Mouse (Mus musculus): ENCODE results near the gene Zfp335. TPM values are rescaled to one million over a fixed set of nuclear protein-coding genes. Genes with fewer than 3 reads are reported as not detected.

Gene Zfp335
- total and polyA plus RNA-seq, 2 experiments from 2014 or later, result 9.0 to 28.3 TPM

DNA sequence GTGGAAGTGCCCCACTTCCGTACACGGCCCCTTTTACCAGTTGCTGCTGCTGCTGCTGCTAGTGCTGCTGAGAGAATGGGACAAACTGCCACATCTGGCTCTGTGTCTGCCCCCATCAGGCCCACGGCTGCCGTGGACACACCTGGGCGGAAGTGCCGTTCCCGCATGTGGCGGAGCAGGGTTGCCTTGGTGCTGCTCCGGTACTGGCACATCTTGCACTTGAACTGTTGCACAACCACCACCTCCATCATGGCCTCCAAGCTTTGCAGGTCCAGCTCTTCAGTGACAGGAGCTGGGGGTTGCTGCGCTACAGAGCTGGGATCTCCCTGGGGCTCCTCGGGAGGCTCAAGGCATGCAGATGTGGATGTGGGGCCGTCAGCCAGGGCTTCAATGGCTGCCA, 4.0 kb downstream of the Zfp335 start:
- Histone ChIP-seq H3K27ac (no peak overlapping the region), H3K4me3 (ENCODE audit: low read length) (no peak overlapping the region), H3K36me3 (ENCODE audit: insufficient read depth, low read length) (peaks cover 48% of the 10 kb centered on the region), H3K4me2 (ENCODE audit: low read depth, low read length) (no peak overlapping the region), H3K4me1 (ENCODE audit: insufficient read depth, low read length) (peaks cover 15% of the 10 kb centered on the region), H3K9me3 (ENCODE audit: low read length) (no peaks in the 10 kb centered on the region), H3K27me3 (ENCODE audit: insufficient read depth, low read length) (no peaks in the 10 kb centered on the region), H3K9ac (replicated peaks; ENCODE audit: low read length) (no peak overlapping the region)
- 98% methylated on average over 12 of the region's 12 CpGs for WGBS
- TF ChIP-seq CTCF (IDR thresholded peaks at IDR 0.05; ENCODE audit: low read depth), result no peak
- ATAC-seq, result no peak
- DNase-seq (ENCODE audit: low spot score), result no peak

DNA sequence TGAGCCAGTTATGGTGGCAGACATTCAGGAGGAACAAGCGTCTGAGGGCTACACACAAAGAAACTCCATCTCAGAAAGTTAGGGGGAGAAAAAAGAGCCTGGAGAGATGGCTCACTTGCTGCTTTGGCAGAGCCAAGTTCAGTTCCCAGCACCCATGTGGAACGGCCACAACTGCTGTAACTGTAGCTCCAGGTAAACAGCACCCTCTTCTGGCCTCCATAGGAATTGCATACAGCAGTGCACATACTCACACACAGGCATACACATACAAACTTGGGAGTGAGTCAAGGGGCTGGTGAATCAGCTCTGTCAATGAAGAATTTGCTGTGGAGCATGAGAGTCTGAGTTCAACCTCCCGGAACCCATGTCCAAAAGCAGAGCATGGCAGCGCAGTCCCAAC, 5.5 kb downstream of the Zfp335 start:
- Histone ChIP-seq H3K4me1 (ENCODE audit: insufficient read depth, low read length) (0 out of 2 replicates have a peak, but pooled peaks cover 10% of the 10 kb centered on the region), H3K4me2 (ENCODE audit: low read depth, low read length) (no peak overlapping the region), H3K4me3 (ENCODE audit: low read length) (no peak overlapping the region), H3K9me3 (ENCODE audit: low read length) (no peaks in the 10 kb centered on the region), H3K36me3 (ENCODE audit: insufficient read depth, low read length) (peaks cover 62% of the 10 kb centered on the region), H3K9ac (replicated peaks; ENCODE audit: low read length) (no peak overlapping the region), H3K27ac (no peak overlapping the region), H3K27me3 (ENCODE audit: insufficient read depth, low read length) (no peaks in the 10 kb centered on the region)
- peak; percentile 59 for TF ChIP-seq CTCF (IDR thresholded peaks at IDR 0.05; ENCODE audit: low read depth)
- WGBS, result 98% methylated on average over 4 of the region's 4 CpGs
- DNase-seq (ENCODE audit: low spot score) (no peak), ATAC-seq (no peak)

DNA sequence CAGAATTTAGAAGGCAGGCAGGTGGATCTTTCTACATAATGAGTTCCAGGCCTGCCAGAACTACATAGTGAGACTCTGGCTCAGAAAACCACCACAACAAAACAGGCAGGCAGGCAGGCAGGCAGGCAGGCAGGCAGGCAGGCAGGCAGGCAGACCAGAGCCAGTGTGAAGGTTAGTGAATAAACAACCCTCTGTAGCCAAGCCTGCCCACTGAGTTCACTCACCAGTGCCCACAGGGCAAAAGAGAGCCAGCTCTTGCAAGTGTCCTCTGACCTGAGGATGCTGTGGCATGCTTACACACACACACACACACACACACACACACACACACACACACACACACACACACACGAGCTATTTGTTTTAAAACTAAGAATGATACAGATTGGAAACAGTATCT, 8.1 kb downstream of the Zfp335 start:
- H3K9ac ChIP-seq (replicated peaks; ENCODE audit: low read length), result no peak overlapping the region
- no peak for DNase-seq (ENCODE audit: low spot score)
- no peak for ATAC-seq
- H3K4me2 ChIP-seq (ENCODE audit: low read depth, low read length), result no peak overlapping the region
- no peak for TF ChIP-seq CTCF (IDR thresholded peaks at IDR 0.05; ENCODE audit: low read depth)
- WGBS, result 90% methylated on average over 1 of the region's 1 CpGs
- no peak overlapping the region for H3K27ac ChIP-seq
- H3K4me3 ChIP-seq (ENCODE audit: low read length), result no peak overlapping the region
- no peaks in the 10 kb centered on the region for H3K27me3 ChIP-seq (ENCODE audit: insufficient read depth, low read length)
- H3K36me3 ChIP-seq (ENCODE audit: insufficient read depth, low read length), result peaks cover 80% of the 10 kb centered on the region
- H3K9me3 ChIP-seq (ENCODE audit: low read length), result no peaks in the 10 kb centered on the region
- H3K4me1 ChIP-seq (ENCODE audit: insufficient read depth, low read length), result no peaks in the 10 kb centered on the region

DNA sequence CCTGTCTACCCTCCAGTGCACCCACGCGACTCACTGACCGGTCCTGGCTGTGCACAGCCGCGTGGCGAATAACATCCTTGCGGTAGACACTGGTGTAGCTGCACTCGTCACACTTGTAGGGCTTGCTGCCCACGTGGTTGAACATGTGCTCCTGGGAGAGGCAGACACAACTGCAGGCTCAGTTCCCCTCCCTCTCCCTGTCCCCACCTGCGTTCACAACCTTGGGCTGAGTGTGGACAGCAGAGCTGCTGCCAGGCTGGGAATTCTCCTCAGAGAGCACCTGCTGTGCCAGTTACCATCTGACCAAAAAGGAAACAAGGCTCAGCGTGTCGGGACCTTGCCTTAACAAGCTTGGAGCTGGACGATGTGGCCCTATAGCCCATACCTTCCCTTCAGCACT, 10.2 kb downstream of the Zfp335 start:
- no peaks in the 10 kb centered on the region for H3K27me3 ChIP-seq (ENCODE audit: insufficient read depth, low read length)
- TF ChIP-seq CTCF (IDR thresholded peaks at IDR 0.05; ENCODE audit: low read depth), result no peak
- DNase-seq (ENCODE audit: low spot score) (no peak), ATAC-seq (no peak)
- no peak overlapping the region for H3K4me2 ChIP-seq (ENCODE audit: low read depth, low read length)
- 86% methylated on average over 13 of the region's 13 CpGs for WGBS
- H3K9ac ChIP-seq (replicated peaks; ENCODE audit: low read length), result no peak overlapping the region
- H3K9me3 ChIP-seq (ENCODE audit: low read length), result no peaks in the 10 kb centered on the region
- no peaks in the 10 kb centered on the region for H3K4me1 ChIP-seq (ENCODE audit: insufficient read depth, low read length)
- no peak overlapping the region for H3K4me3 ChIP-seq (ENCODE audit: low read length)
- H3K36me3 ChIP-seq (ENCODE audit: insufficient read depth, low read length), result peaks cover 85% of the 10 kb centered on the region
- H3K27ac ChIP-seq, result no peak overlapping the region

DNA sequence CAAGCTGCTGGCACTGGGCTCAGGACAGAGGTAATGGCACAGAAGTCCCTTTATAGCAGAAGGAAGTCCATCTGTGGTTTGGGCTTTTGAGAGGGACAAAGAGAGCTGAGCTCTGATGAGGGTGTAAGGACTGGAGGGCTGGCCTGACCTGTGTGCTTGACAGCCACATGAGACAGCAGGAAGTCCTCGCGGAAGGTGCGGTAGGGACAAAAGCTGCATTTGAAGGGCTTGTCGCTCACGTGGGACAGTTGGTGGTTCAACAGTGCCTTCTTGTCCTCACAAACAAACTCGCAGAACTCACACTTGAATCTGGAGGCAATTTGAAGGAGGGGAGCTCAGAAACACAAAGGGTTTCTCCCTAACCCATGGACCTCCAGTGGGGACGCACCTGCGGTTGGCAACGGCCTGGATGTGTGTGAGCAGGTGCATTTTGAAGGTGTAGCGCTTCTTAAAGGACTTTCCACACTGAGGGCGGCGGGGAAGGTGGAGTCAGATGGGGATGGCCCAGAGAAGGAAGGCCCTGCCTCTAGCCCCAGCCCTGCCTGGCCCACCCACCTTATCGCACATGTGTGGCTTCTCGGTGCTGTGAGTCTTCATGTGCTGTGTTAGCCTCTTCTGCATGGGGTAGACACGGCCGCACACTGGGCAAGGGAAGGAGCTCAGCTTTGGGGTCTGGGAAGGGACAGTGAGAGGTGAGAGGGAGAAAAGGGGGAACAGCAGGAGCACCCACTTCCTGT, 11.7 kb downstream of the Zfp335 start:
- no peak overlapping the region for H3K4me2 ChIP-seq (ENCODE audit: low read depth, low read length)
- no peak overlapping the region for H3K27ac ChIP-seq
- DNase-seq (ENCODE audit: low spot score), result no peak
- H3K4me1 ChIP-seq (ENCODE audit: insufficient read depth, low read length), result no peaks in the 10 kb centered on the region
- 93% methylated on average over 16 of the region's 16 CpGs for WGBS
- no peak overlapping the region for H3K9ac ChIP-seq (replicated peaks; ENCODE audit: low read length)
- H3K27me3 ChIP-seq (ENCODE audit: insufficient read depth, low read length), result no peaks in the 10 kb centered on the region
- H3K9me3 ChIP-seq (ENCODE audit: low read length), result no peaks in the 10 kb centered on the region
- no peak overlapping the region for H3K4me3 ChIP-seq (ENCODE audit: low read length)
- no peak for TF ChIP-seq CTCF (IDR thresholded peaks at IDR 0.05; ENCODE audit: low read depth)
- ATAC-seq, result no peak
- peaks cover 84% of the 10 kb centered on the region for H3K36me3 ChIP-seq (ENCODE audit: insufficient read depth, low read length)

DNA sequence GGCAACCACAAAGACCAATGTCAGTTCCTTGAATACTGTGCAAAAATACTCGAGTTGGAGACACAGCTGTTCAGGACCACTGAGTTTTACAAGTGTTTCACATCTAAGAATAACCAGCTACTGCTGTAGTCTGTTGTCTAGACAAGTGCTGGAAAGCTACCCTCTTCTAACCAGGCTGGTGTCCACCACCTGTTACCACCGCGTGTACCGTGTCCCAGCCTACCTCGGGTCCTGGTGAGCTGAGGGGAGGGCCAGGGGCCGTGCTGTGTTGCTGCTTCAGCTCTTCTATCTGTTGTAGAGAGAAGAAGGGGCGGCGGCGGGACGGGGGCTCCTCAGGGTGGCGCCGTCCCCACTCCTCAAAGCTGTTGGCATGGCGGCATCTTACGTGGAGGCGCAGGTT, 12.5 kb downstream of the Zfp335 start:
- no peak for TF ChIP-seq CTCF (IDR thresholded peaks at IDR 0.05; ENCODE audit: low read depth)
- no peak for ATAC-seq
- H3K27me3 ChIP-seq (ENCODE audit: insufficient read depth, low read length), result no peaks in the 10 kb centered on the region
- H3K4me2 ChIP-seq (ENCODE audit: low read depth, low read length), result no peak overlapping the region
- H3K4me1 ChIP-seq (ENCODE audit: insufficient read depth, low read length), result no peaks in the 10 kb centered on the region
- 94% methylated on average over 15 of the region's 15 CpGs for WGBS
- no peaks in the 10 kb centered on the region for H3K9me3 ChIP-seq (ENCODE audit: low read length)
- peaks cover 79% of the 10 kb centered on the region for H3K36me3 ChIP-seq (ENCODE audit: insufficient read depth, low read length)
- DNase-seq (ENCODE audit: low spot score), result no peak
- no peak overlapping the region for H3K27ac ChIP-seq
- H3K9ac ChIP-seq (replicated peaks; ENCODE audit: low read length), result no peak overlapping the region
- no peak overlapping the region for H3K4me3 ChIP-seq (ENCODE audit: low read length)

DNA sequence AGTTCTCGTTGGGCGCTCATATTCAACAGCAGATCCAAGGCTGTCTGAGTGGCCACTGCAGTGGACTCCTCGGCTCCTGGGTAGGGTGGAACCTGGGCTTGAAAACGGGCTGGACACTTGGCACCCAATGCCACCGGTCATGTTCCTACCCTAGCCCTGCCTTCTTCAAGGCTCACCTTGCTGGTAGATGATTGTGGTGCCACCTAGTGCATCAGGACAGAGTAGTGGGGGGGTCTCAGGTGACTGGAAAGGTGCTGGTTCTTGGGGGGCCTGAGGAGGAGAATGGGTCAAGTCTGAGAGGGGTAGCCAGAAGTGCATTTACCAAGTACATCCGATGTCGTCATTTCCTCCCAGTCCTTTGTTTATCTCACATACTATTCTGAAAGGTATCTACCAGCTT, 13.5 kb downstream of the Zfp335 start:
- Histone ChIP-seq H3K9ac (replicated peaks; ENCODE audit: low read length) (no peak overlapping the region), H3K4me3 (ENCODE audit: low read length) (no peak overlapping the region), H3K36me3 (ENCODE audit: insufficient read depth, low read length) (peaks cover 87% of the 10 kb centered on the region), H3K27me3 (ENCODE audit: insufficient read depth, low read length) (no peaks in the 10 kb centered on the region), H3K4me1 (ENCODE audit: insufficient read depth, low read length) (no peaks in the 10 kb centered on the region), H3K27ac (no peak overlapping the region), H3K4me2 (ENCODE audit: low read depth, low read length) (no peak overlapping the region), H3K9me3 (ENCODE audit: low read length) (no peaks in the 10 kb centered on the region)
- no peak for DNase-seq (ENCODE audit: low spot score)
- WGBS, result 92% methylated on average over 7 of the region's 7 CpGs
- ATAC-seq, result no peak
- TF ChIP-seq CTCF (IDR thresholded peaks at IDR 0.05; ENCODE audit: low read depth), result no peak
